Mouse (Mus musculus) myocyte (in vitro differentiated cells): ENCODE results near the gene Ovol2.

Source experiments
- CEBPB ChIP-seq: IDR thresholded peaks from 2 replicates; pipeline ENCODE4 v1.6.1; 2011; ENCODE audit warnings: mild to moderate bottlenecking, moderate library complexity; ENCODE audit not compliant: poor library complexity, insufficient read depth, severe bottlenecking
- MAX ChIP-seq: IDR thresholded peaks from one replicate; pipeline ENCODE4 v1.6.1; 2011; ENCODE audit warnings: low read depth, mild to moderate bottlenecking, control low read depth
- MYOD1 ChIP-seq, 3 experiments: IDR thresholded peaks; one replicate each; pipeline ENCODE4 v1.6.1; 2011; ENCODE audit warnings: control low read depth in 2 of 3, low read depth in 2 of 3, mild to moderate bottlenecking in 2 of 3, moderate library complexity in 1 of 3; ENCODE audit not compliant: insufficient read length in 2 of 3, control insufficient read depth in 1 of 3
- POLR2A ChIP-seq: IDR thresholded peaks from one replicate; pipeline ENCODE4 v1.6.1; 2011; ENCODE audit warnings: low read depth, mild to moderate bottlenecking, control low read depth, moderate library complexity; ENCODE audit not compliant: insufficient read length
- REST ChIP-seq: IDR thresholded peaks from one replicate; pipeline ENCODE4 v1.6.1; 2011; ENCODE audit warnings: mild to moderate bottlenecking, control low read depth, moderate library complexity; ENCODE audit not compliant: insufficient read depth, insufficient read length
- SRF ChIP-seq: IDR thresholded peaks from one replicate; pipeline ENCODE4 v1.6.1; 2011; ENCODE audit warnings: low read depth; ENCODE audit not compliant: control insufficient read depth, insufficient read length
- USF1 ChIP-seq: IDR thresholded peaks from one replicate; pipeline ENCODE4 v1.6.1; 2011; ENCODE audit warnings: low read depth, mild to moderate bottlenecking, control low read depth, moderate library complexity

DNA sequence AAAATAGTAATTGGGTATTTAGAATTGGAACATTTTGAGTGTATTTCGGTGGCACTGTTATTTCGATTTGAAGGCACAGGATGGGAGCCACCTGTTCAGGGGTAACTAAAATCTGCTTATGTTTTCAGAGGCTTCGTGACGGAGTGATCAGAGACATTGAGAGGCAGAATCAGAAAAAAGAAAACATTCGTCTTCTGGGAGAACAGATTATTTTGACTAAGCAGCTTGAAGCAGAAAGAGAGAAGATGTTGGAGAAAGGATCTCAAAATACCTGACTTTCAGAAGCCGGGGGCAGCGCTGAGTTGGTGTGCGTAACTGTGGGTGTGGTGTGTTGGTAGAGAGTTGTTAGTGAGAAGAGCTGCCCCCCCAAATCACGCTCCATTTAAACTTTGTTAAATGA is 41.1 kb upstream of the Ovol2 start:
- TF ChIP-seq POLR2A = no peak
- no peak for TF ChIP-seq MYOD1 (IDR thresholded peaks at IDR 0.05; ENCODE audit: control insufficient read depth in 1 of 3, insufficient read length in 2 of 3, low read depth in 2 of 3)
- TF ChIP-seq REST = no peak
- no peak for TF ChIP-seq USF1
- no peak for TF ChIP-seq SRF
- no peak for TF ChIP-seq CEBPB
- TF ChIP-seq MAX = no peak
